Mouse (Mus musculus): Measurements from ENCODE around the gene Rgs4.

The Rgs4 gene

DNA sequence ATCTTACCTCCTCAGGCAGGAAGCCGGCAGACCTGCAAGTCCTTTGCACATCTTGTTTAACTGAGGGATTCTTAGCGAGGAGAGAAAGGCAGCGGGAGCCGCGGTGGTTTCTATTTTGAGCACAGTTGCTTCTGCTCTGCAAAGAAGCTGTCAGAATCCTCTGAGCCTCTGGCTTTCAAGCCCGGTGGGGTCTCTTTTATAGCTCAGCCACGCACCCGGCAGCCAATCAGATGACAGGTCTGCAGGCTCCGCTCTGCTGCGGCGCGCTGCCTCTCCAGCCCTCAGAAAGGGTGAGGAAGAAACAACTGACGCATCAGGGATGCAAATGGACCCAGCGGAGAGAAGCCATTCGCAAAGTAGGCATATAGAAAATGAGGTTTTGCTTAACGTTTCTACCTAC, at the start of gene Rgs4:
Rgs4 (minus strand) TSS at position 170 of the 400 bp plus-strand sequence.
- DNase-seq (ENCODE audit: low spot score) = peak; percentile 80

GRCm38 (mm10) chr1:169792437-169792836, 45.0 kb upstream of the Rgs4 start:
- no peak for DNase-seq (ENCODE audit: low spot score)

GRCm38 (mm10) chr1:169785981-169786380, 38.5 kb upstream of the Rgs4 start:
- no peak for DNase-seq (ENCODE audit: low spot score)

DNA sequence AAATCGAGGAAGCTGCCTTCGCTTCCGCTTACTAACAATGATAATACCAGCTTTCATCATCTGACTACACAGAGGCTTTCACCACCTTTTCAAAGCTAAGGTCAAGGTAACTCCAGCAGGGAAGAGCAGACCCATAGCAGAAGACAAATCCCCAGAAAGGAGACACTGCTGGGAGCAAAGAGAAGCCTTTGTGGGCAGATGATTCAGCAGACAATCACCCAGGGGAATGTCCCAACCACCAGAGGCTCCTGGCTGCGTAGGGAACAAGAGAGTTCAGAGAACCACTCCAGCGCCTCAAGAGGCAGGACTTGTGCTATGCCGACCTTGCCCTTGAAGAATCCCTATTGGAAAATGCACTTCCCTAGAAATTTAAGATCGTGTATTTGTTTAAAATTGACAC, 29.1 kb upstream of the Rgs4 start:
- no peak for DNase-seq (ENCODE audit: low spot score)

- DNase-seq (ENCODE audit: low spot score) = no peak
These were observed 17.1 kb upstream of the Rgs4 start for GRCm38 (mm10) chr1:169764619-169764955.

DNA sequence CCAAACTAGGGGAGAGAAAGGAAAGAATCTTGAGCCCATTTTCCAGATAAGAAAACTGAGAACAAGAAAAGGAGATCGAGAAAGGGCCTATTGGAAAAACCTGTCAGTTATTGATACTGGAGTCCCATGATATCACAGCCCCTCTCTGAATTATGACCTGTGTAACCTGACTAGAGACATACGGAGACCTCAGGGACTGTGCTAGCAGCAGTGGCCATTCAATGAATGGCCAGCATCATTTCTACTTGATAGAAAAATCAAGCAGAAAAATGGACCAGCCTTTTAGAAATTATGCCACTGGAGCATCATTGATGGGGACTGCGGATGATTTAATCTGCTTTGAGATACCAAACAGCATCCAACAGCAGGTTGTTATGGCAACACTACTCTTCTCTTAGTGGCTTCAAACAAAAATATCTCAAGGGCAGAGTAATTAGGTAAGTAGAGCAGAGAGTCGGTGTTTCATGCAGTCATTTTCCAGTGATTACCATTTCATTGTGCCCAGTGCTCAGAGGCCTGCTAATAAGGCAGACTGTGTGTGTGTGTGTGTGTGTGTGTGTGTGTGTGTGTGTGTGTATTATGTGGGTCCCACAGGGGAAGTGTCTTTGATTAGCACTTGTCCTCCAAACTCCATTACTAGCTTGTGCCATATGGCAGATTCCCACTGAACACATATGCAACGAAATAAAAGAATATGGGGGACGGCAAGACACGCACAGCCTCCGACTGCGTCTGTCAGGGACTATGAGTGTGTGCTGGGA, 16.6 kb upstream of the Rgs4 start:
- no peak for DNase-seq (ENCODE audit: low spot score)

DNA sequence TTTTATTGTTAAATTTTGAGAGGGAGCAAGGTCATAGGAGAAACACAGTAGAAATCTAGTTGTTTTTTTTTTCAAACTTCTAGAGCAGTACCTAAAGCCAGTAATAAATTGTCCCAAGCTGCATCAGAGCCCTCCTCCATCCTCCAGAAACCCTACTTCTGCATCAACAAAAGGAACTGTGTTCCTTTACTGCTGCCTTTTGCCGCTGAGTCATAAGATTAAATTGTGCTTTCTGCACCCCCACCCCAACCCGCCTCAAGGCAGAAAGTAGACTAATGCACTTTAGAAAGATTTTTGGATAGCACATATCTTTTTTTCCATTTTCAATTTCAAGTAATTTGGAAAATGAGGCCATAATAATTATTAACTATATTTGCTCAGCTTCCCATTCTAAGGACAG, 15.1 kb upstream of the Rgs4 start:
- DNase-seq (ENCODE audit: low spot score) = no peak

DNA sequence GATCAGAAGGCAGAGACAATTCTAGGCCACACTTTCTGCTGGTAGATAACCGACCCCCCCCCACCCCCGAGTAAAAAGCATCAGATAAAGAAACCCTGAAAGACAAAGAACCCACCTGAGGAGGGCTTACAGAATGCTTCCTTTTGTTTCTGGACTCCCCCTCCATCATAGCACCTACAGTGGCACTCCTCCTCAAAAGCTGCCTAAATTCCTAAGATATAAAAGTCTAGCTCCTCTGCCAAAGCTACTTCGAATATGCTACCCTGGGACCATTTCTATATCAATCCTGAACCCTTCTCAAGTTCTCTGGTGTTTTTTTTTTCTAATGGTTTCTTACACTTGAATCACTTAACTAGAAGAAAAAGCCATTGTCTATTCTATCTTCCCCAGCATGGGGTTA, 9.1 kb upstream of the Rgs4 start:
- DNase-seq (ENCODE audit: low spot score) = no peak

DNA sequence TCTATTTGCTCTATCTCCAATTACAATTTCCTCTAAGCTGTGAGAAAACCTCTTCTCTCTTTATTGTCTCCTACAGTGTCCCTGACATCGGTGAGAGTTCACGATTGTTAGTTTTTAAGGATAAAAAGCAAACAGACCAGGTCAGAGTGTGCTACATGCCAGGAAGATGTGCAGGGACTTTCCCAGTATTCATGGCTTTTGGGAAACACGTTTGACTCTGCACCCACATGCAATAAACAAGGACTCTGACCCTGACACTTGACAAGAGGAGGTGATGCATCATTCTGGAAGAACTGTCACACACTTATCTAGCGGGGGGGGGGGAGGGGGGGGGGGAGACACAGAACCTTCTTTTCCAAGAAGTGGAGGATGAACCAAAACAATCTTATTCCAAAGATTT, 5.0 kb upstream of the Rgs4 start:
- no peak for DNase-seq (ENCODE audit: low spot score)

GRCm38 (mm10) chr1:169748439-169748838, 997 bp upstream of the Rgs4 start:
- no peak for DNase-seq (ENCODE audit: low spot score)

- DNase-seq (ENCODE audit: low spot score) = peak; percentile 11
These were observed 460 bp upstream of the Rgs4 start for GRCm38 (mm10) chr1:169747902-169748301.

DNA sequence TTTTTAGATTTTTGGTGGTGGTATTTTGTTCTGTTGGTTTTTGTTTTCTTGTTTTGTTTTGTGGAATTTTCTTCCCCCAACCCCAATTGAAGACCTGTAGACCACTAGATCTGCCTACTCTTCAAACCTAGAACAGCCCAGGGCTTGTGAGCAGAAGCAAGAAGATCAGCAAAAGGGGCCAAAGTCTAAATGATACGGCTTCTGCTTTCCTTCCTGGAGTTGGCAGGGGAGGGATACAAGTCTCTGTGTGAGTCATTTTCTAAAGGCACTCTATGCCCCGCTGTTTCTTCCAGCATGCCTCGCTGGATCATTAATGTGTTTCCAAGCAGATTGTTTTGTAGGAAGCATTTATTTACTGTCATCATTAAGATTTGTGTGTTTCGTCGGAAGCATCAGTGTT, 6.3 kb downstream of the Rgs4 start:
- no peak for DNase-seq (ENCODE audit: low spot score)

- no peak for DNase-seq (ENCODE audit: low spot score)
These were observed 10.2 kb downstream of the Rgs4 start for GRCm38 (mm10) chr1:169737231-169737630.

GRCm38 (mm10) chr1:169736139-169736538, 11.3 kb downstream of the Rgs4 start:
- no peak for DNase-seq (ENCODE audit: low spot score)

DNA sequence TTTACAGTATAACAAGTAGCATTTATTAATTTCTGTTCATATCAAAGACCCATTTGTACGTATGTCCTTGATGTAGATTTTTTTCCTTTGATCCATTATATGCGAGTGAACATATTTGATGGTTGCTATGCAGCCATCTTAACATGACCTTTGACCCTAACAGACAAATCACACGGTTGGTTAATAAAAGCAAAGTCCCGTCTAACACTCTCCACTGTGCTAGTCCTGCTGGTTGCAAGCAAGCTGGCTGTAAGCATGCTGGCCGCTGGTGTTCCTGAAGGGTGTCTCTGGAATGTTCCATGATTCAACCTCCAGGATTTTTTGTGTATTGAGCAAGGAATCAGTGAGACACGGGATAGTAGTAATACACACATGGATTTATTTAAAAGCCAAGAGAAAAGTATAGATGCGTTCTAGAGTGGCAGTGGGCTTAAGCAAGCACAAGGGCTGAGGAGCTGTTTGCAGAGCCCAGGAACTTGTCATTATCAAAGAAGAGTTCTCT, 16.8 kb downstream of the Rgs4 start:
- peak; percentile 30 for DNase-seq (ENCODE audit: low spot score)

- DNase-seq (ENCODE audit: low spot score) = no peak
These were observed 21.1 kb downstream of the Rgs4 start for GRCm38 (mm10) chr1:169726319-169726718.

DNA sequence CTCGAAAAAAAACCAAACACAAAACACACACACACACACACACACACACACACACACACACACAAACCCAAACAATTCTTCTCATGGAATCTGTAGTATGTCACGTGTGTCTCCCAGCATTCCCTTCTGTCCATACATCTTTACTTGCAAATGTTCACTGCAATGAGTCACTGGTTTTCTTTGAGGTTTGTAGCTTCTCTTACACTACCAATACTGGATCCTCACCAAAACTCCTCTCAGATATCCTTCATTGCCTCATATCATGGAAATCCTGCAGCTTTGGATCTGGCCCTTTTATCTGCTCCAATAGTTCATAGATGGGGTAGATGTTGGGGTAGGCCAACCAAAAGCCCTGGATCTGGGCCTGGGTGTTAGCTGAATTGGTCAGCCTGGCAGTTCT, 25.6 kb downstream of the Rgs4 start:
- no peak for DNase-seq (ENCODE audit: low spot score)

- DNase-seq (ENCODE audit: low spot score) = no peak
These were observed 42.9 kb downstream of the Rgs4 start for GRCm38 (mm10) chr1:169704395-169705087.

- DNase-seq (ENCODE audit: low spot score) = no peak
These were observed 48.3 kb downstream of the Rgs4 start for GRCm38 (mm10) chr1:169699184-169699583.

GRCm38 (mm10) chr1:169697236-169697635, 50.2 kb downstream of the Rgs4 start:
- DNase-seq (ENCODE audit: low spot score) = no peak

DNA sequence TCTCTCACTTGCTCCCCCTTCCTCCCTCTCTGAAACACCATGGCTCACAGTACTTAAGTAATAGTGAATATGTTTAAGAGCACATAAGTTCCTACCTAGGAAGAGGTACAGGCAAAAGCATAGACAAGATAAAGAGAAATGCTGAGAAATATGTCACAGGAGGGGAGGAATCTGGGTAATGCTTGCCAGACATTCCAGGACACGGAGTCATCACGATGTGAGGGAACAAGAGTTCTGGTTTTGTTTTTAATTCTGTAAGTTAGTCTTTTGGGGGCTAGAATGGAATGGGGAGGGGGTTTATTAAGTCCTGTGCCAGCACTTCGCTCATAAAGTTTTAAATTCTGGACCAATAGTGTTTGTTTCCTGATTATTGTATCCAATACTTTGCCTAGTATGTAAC, 52.1 kb downstream of the Rgs4 start:
- no peak for DNase-seq (ENCODE audit: low spot score)

- no peak for DNase-seq (ENCODE audit: low spot score)
These were observed 53.9 kb downstream of the Rgs4 start for GRCm38 (mm10) chr1:169693537-169693936.

- DNase-seq (ENCODE audit: low spot score) = no peak
These were observed 54.4 kb downstream of the Rgs4 start for GRCm38 (mm10) chr1:169693040-169693439.
